Mouse (Mus musculus) stomach, embryonic 14.5 days (tissue): ENCODE results near the gene Grm8. TPM values are rescaled to one million over a fixed set of nuclear protein-coding genes. Genes with fewer than 3 reads are reported as not detected.

Source experiments
- ATAC-seq: fragments of 200-750 bp; cut with Nextera tagmentation; 2 replicates; pipeline ENCODE4 v1.8.0; 2017; ENCODE audit warnings: low read depth, moderate TSS enrichment; ENCODE audit not compliant: insufficient number of reproducible peaks, insufficient read depth, low FRiP score
- H3K27ac ChIP-seq: fragments of 300-500 bp; sonication (generic); 2 replicates; pipeline ENCODE4 v1.5.1; 2014; ENCODE audit warnings: mild to moderate bottlenecking, low read length, moderate library complexity, mixed read lengths
- H3K27me3 ChIP-seq: fragments of 300-500 bp; sonication (generic); 2 replicates; pipeline ENCODE4 v1.6.1; 2014; ENCODE audit warnings: low read length, control low read depth, mixed read lengths; ENCODE audit not compliant: control insufficient read depth, insufficient read depth
- H3K36me3 ChIP-seq: fragments of 300-500 bp; sonication (generic); 2 replicates; pipeline ENCODE4 v1.6.1; 2014; ENCODE audit warnings: mild to moderate bottlenecking, control low read depth, low read length, moderate library complexity, mixed read lengths; ENCODE audit not compliant: control insufficient read depth, insufficient read depth
- H3K4me1 ChIP-seq: fragments of 300-500 bp; sonication (generic); 2 replicates; pipeline ENCODE4 v1.6.1; 2014; ENCODE audit warnings: low read length, control low read depth, mixed read lengths; ENCODE audit not compliant: control insufficient read depth, insufficient read depth
- H3K4me2 ChIP-seq: fragments of 300-500 bp; sonication (generic); replicated peaks from 2 replicates; pipeline ENCODE4 v1.6.1; 2014; ENCODE audit warnings: low read depth, low read length, control low read depth
- H3K4me3 ChIP-seq: fragments of 300-500 bp; sonication (generic); 2 replicates; pipeline ENCODE4 v1.5.1; 2014; ENCODE audit warnings: low read depth, low read length, control low read depth
- H3K9ac ChIP-seq: fragments of 300-500 bp; sonication (generic); replicated peaks from 2 replicates; pipeline ENCODE4 v1.6.1; 2014; ENCODE audit warnings: low read depth, mild to moderate bottlenecking, control low read depth, low read length, moderate library complexity, mixed read lengths
- H3K9me3 ChIP-seq: fragments of 300-500 bp; sonication (generic); 2 replicates; pipeline ENCODE4 v1.6.1; 2016; ENCODE audit warnings: low read depth, low read length, control low read depth; ENCODE audit not compliant: control insufficient read depth
- WGBS: fragments of 180-500 bp; shearing (Covaris S2); extraction: QIAGEN DNeasy Blood & Tissue Kit; methylation state at CpG from one replicate; pipeline ENCODE4 v1.1.7; 2014; 5-methylcytosine and 5-hydroxymethylcytosine counted together
- polyA plus RNA-seq: library from polyadenylated mRNA; unstranded; fragments of >200 nt; fragmentation: Nextera tagmentation; extraction: Ambion mirVana; gene quantifications from 2 replicates; pipeline ENCODE4 v1.2.1, GENCODE M21; 2014

The Grm8 gene
- polyA plus RNA-seq, 1 experiment from 2014 or later, result 2.1 TPM

- ATAC-seq, result no peak
- H3K4me3 ChIP-seq, result no peak overlapping the region
- 75% methylated on average over 8 of the region's 8 CpGs for WGBS
- H3K4me2 ChIP-seq, result no peak overlapping the region
- no peak overlapping the region for H3K9ac ChIP-seq
- H3K27ac ChIP-seq, result no peak overlapping the region
- H3K9me3 ChIP-seq, result no peaks in the 10 kb centered on the region
- H3K27me3 ChIP-seq, result no peaks in the 10 kb centered on the region
- H3K4me1 ChIP-seq, result no peaks in the 10 kb centered on the region
- no peaks in the 10 kb centered on the region for H3K36me3 ChIP-seq
Observed at GRCm38 (mm10) chr6:27363775-27364174, 771.2 kb downstream of the Grm8 start.

GRCm38 (mm10) chr6:27360440-27360839, 774.5 kb downstream of the Grm8 start:
- no peak overlapping the region for H3K4me3 ChIP-seq
- no peaks in the 10 kb centered on the region for H3K36me3 ChIP-seq
- no peak overlapping the region for H3K4me2 ChIP-seq
- H3K9me3 ChIP-seq, result no peaks in the 10 kb centered on the region
- no peaks in the 10 kb centered on the region for H3K4me1 ChIP-seq
- no peak overlapping the region for H3K9ac ChIP-seq
- H3K27ac ChIP-seq, result no peak overlapping the region
- no peak for ATAC-seq
- no peaks in the 10 kb centered on the region for H3K27me3 ChIP-seq

GRCm38 (mm10) chr6:27351147-27351546, 783.8 kb downstream of the Grm8 start:
- Histone ChIP-seq H3K9ac (no peak overlapping the region), H3K36me3 (no peaks in the 10 kb centered on the region), H3K27me3 (no peaks in the 10 kb centered on the region), H3K4me2 (no peak overlapping the region), H3K4me3 (no peak overlapping the region), H3K27ac (no peak overlapping the region), H3K9me3 (no peaks in the 10 kb centered on the region), H3K4me1 (no peaks in the 10 kb centered on the region)
- ATAC-seq, result no peak
- WGBS, result 82% methylated on average over 4 of the region's 4 CpGs

GRCm38 (mm10) chr6:27348272-27348671, 786.7 kb downstream of the Grm8 start:
- no peak for ATAC-seq
- 63% methylated on average over 2 of the region's 2 CpGs for WGBS
- H3K27ac ChIP-seq, result no peak overlapping the region
- H3K4me2 ChIP-seq, result no peak overlapping the region
- H3K27me3 ChIP-seq, result no peaks in the 10 kb centered on the region
- no peak overlapping the region for H3K4me3 ChIP-seq
- H3K36me3 ChIP-seq, result no peaks in the 10 kb centered on the region
- no peak overlapping the region for H3K9ac ChIP-seq
- no peaks in the 10 kb centered on the region for H3K9me3 ChIP-seq
- H3K4me1 ChIP-seq, result no peaks in the 10 kb centered on the region

- no peak overlapping the region for H3K4me2 ChIP-seq
- H3K4me1 ChIP-seq, result no peaks in the 10 kb centered on the region
- WGBS, result 81% methylated on average over 1 of the region's 1 CpGs
- no peak overlapping the region for H3K9ac ChIP-seq
- no peak overlapping the region for H3K4me3 ChIP-seq
- H3K27ac ChIP-seq, result no peak overlapping the region
- no peaks in the 10 kb centered on the region for H3K9me3 ChIP-seq
- H3K27me3 ChIP-seq, result no peaks in the 10 kb centered on the region
- no peak for ATAC-seq
- H3K36me3 ChIP-seq, result no peaks in the 10 kb centered on the region
Observed at GRCm38 (mm10) chr6:27346311-27346710, 788.7 kb downstream of the Grm8 start.

- H3K4me3 ChIP-seq, result no peak overlapping the region
- H3K4me1 ChIP-seq, result no peaks in the 10 kb centered on the region
- no peaks in the 10 kb centered on the region for H3K9me3 ChIP-seq
- H3K27me3 ChIP-seq, result no peaks in the 10 kb centered on the region
- WGBS, result 83% methylated on average over 4 of the region's 4 CpGs
- no peak overlapping the region for H3K27ac ChIP-seq
- ATAC-seq, result no peak
- no peaks in the 10 kb centered on the region for H3K36me3 ChIP-seq
- no peak overlapping the region for H3K9ac ChIP-seq
- H3K4me2 ChIP-seq, result no peak overlapping the region
Observed at GRCm38 (mm10) chr6:27340131-27340530, 794.8 kb downstream of the Grm8 start.

- H3K4me1 ChIP-seq, result no peaks in the 10 kb centered on the region
- H3K4me2 ChIP-seq, result no peak overlapping the region
- H3K27ac ChIP-seq, result no peak overlapping the region
- H3K36me3 ChIP-seq, result no peaks in the 10 kb centered on the region
- H3K27me3 ChIP-seq, result no peaks in the 10 kb centered on the region
- no peak for ATAC-seq
- no peak overlapping the region for H3K9ac ChIP-seq
- 69% methylated on average over 1 of the region's 1 CpGs for WGBS
- H3K9me3 ChIP-seq, result no peaks in the 10 kb centered on the region
- no peak overlapping the region for H3K4me3 ChIP-seq
Observed at GRCm38 (mm10) chr6:27318575-27318974, 816.4 kb downstream of the Grm8 start.

GRCm38 (mm10) chr6:27317422-27317821, 817.6 kb downstream of the Grm8 start:
- Histone ChIP-seq H3K9me3 (no peaks in the 10 kb centered on the region), H3K9ac (no peak overlapping the region), H3K4me2 (no peak overlapping the region), H3K4me3 (no peak overlapping the region), H3K27me3 (no peaks in the 10 kb centered on the region), H3K27ac (no peak overlapping the region), H3K36me3 (no peaks in the 10 kb centered on the region), H3K4me1 (no peaks in the 10 kb centered on the region)
- ATAC-seq, result no peak
- 49% methylated on average over 3 of the region's 3 CpGs for WGBS

GRCm38 (mm10) chr6:27316018-27316417, 819.0 kb downstream of the Grm8 start:
- H3K36me3 ChIP-seq, result no peaks in the 10 kb centered on the region
- no peak overlapping the region for H3K4me3 ChIP-seq
- ATAC-seq, result no peak
- no peak overlapping the region for H3K4me2 ChIP-seq
- no peaks in the 10 kb centered on the region for H3K4me1 ChIP-seq
- WGBS, result 66% methylated on average over 1 of the region's 1 CpGs
- H3K9me3 ChIP-seq, result no peaks in the 10 kb centered on the region
- no peaks in the 10 kb centered on the region for H3K27me3 ChIP-seq
- H3K9ac ChIP-seq, result no peak overlapping the region
- H3K27ac ChIP-seq, result no peak overlapping the region
